Mouse (Mus musculus) ES-E14 (cell line): ENCODE data around the gene Fmc1.

ENCODE experiments used
- CHD2 ChIP-seq: IDR thresholded peaks from 2 replicates; pipeline ENCODE4 v1.6.1; 2014; ENCODE audit warnings: mild to moderate bottlenecking, low read depth, low read length, inconsistent platforms
- HCFC1 ChIP-seq: IDR thresholded peaks from 2 replicates; pipeline ENCODE4 v1.6.1; 2012; ENCODE audit warnings: low read length, inconsistent platforms, borderline replicate concordance; ENCODE audit not compliant: insufficient read depth
- MAFK ChIP-seq: IDR thresholded peaks from 2 replicates; pipeline ENCODE4 v1.6.1; 2014; ENCODE audit warnings: mild to moderate bottlenecking, low read depth, low read length, inconsistent platforms; ENCODE audit not compliant: insufficient read depth
- ZC3H11A ChIP-seq: IDR thresholded peaks from 2 replicates; pipeline ENCODE4 v1.6.1; 2012; ENCODE audit warnings: low read depth, mild to moderate bottlenecking, inconsistent platforms, low read length, borderline replicate concordance
- ZNF384 ChIP-seq: IDR thresholded peaks from 2 replicates; pipeline ENCODE4 v1.6.1; 2012; ENCODE audit warnings: low read depth, low read length, inconsistent platforms

DNA sequence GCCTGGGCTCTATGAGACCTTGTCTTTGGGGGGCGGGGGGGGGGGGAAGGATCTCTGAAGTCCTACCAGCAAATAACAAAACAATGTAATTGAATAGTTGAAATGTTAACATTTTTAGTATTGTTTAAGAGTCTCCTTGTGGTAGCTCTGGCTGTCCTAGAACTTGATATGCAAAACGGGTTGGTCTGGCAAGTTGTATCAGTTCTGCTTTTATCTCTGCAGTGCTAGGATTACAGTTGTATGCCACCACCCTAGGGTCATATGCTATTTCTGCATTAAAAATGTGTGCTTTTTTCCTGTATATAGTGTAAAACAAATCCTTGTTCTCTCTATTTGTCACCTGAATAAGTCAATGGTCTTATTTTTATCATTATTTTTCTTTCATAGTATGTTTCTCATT is 42.8 kb downstream of the Fmc1 start:
- TF ChIP-seq ZNF384, result no peak
- no peak for TF ChIP-seq ZC3H11A
- no peak for TF ChIP-seq MAFK
- no peak for TF ChIP-seq HCFC1
- no peak for TF ChIP-seq CHD2
